Mouse (Mus musculus) midbrain, embryonic 16.5 days (tissue): ENCODE data around the gene Ppp1r2. TPM values are rescaled to one million over a fixed set of nuclear protein-coding genes. Genes with fewer than 3 reads are reported as not detected.

Experiments
- ATAC-seq: fragments of 200-750 bp; cut with Nextera tagmentation; 2 replicates; pipeline ENCODE4 v1.8.0; 2017; ENCODE audit warnings: moderate TSS enrichment
- H3K27ac ChIP-seq: fragments of 300-500 bp; sonication (generic); 2 replicates; pipeline ENCODE4 v1.5.1; 2014; ENCODE audit warnings: mild to moderate bottlenecking, low read length, mixed read lengths
- H3K27me3 ChIP-seq: fragments of 300-500 bp; sonication (generic); 2 replicates; pipeline ENCODE4 v1.6.1; 2014; ENCODE audit warnings: low read depth, low read length, mixed read lengths; ENCODE audit not compliant: control insufficient read depth, insufficient read depth
- H3K36me3 ChIP-seq: fragments of 300-500 bp; sonication (generic); 2 replicates; pipeline ENCODE4 v1.6.1; 2014; ENCODE audit warnings: mild to moderate bottlenecking, low read length, moderate library complexity, mixed read lengths; ENCODE audit not compliant: control insufficient read depth, insufficient read depth
- H3K4me1 ChIP-seq: fragments of 300-500 bp; sonication (generic); 2 replicates; pipeline ENCODE4 v1.6.1; 2014; ENCODE audit warnings: mild to moderate bottlenecking, low read length, mixed read lengths; ENCODE audit not compliant: control insufficient read depth, insufficient read depth
- H3K4me2 ChIP-seq: fragments of 300-500 bp; sonication (generic); 2 replicates; pipeline ENCODE4 v1.6.1; 2014; ENCODE audit warnings: mild to moderate bottlenecking, low read length, mixed read lengths
- H3K4me3 ChIP-seq: fragments of 300-500 bp; sonication (generic); 2 replicates; pipeline ENCODE4 v1.5.1; 2014; ENCODE audit warnings: low read depth, mild to moderate bottlenecking, low read length, moderate library complexity, mixed read lengths
- H3K9ac ChIP-seq: fragments of 300-500 bp; sonication (generic); 2 replicates; pipeline ENCODE4 v1.6.1; 2014; ENCODE audit warnings: low read depth, low read length, mixed read lengths
- H3K9me3 ChIP-seq: fragments of 300-500 bp; sonication (generic); replicated peaks from 2 replicates; pipeline ENCODE4 v1.6.1; 2014; ENCODE audit warnings: mild to moderate bottlenecking, low read length, mixed read lengths; ENCODE audit not compliant: control insufficient read depth, poor library complexity, severe bottlenecking
- WGBS: fragments of 180-500 bp; shearing (Covaris S2); extraction: QIAGEN DNeasy Blood & Tissue Kit; methylation state at CpG from one replicate; pipeline ENCODE4 v1.1.7; 2014; 5-methylcytosine and 5-hydroxymethylcytosine counted together
- polyA plus RNA-seq: library from polyadenylated mRNA; unstranded; fragments of >200 nt; fragmentation: Nextera tagmentation; extraction: Ambion mirVana; gene quantifications from 2 replicates; pipeline ENCODE4 v1.2.1, GENCODE M21; 2015

The Ppp1r2 gene
- polyA plus RNA-seq, 1 experiment from 2014 or later = 90.3 TPM

DNA sequence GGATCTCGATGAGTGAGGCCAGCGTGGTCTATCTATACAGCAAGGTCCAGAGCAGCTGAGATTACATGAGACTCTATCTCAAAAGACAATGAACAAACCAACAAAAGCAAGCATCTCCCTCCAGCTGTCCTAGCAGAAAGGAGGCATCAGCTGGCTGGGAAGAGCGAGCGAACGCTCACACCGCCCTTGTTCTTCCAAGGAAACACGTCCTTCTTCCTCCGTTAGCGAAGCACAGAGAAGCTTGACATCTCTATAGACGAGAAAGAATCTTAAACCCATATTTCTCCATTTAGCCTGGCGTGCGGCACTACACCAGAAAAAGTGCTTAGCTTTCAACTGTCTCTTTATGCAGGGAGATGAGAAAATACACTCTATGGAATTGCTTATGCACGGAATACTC, 26.4 kb downstream of the Ppp1r2 start:
- Histone ChIP-seq H3K27ac (no peak overlapping the region), H3K9ac (no peak overlapping the region), H3K9me3 (no peaks in the 10 kb centered on the region), H3K4me1 (no peaks in the 10 kb centered on the region), H3K27me3 (no peaks in the 10 kb centered on the region), H3K4me2 (no peak overlapping the region), H3K4me3 (no peak overlapping the region), H3K36me3 (0 out of 2 replicates have a peak, but pooled peaks cover 2% of the 10 kb centered on the region)
- no peak for ATAC-seq
- 79% methylated on average over 13 of the region's 13 CpGs for WGBS

- WGBS = 88% methylated on average over 7 of the region's 7 CpGs
- Histone ChIP-seq H3K9me3 (no peaks in the 10 kb centered on the region), H3K4me1 (no peaks in the 10 kb centered on the region), H3K4me3 (no peak overlapping the region), H3K36me3 (0 out of 2 replicates have a peak, but pooled peaks cover 2% of the 10 kb centered on the region), H3K9ac (no peak overlapping the region), H3K27ac (no peak overlapping the region), H3K4me2 (no peak overlapping the region), H3K27me3 (no peaks in the 10 kb centered on the region)
- ATAC-seq = no peak
These were observed 27.6 kb downstream of the Ppp1r2 start for GRCm38 (mm10) chr16:31247442-31247841.

GRCm38 (mm10) chr16:31244053-31244452, 31.0 kb downstream of the Ppp1r2 start:
- 81% methylated on average over 3 of the region's 3 CpGs for WGBS
- Histone ChIP-seq H3K4me2 (no peak overlapping the region), H3K4me1 (no peaks in the 10 kb centered on the region), H3K27ac (no peak overlapping the region), H3K4me3 (no peak overlapping the region), H3K9ac (no peak overlapping the region), H3K9me3 (no peaks in the 10 kb centered on the region), H3K36me3 (no peaks in the 10 kb centered on the region), H3K27me3 (no peaks in the 10 kb centered on the region)
- ATAC-seq = no peak

GRCm38 (mm10) chr16:31241433-31241832, 33.6 kb downstream of the Ppp1r2 start:
- no peak for ATAC-seq
- Histone ChIP-seq H3K4me3 (no peak overlapping the region), H3K4me2 (no peak overlapping the region), H3K27ac (no peak overlapping the region), H3K36me3 (no peaks in the 10 kb centered on the region), H3K9me3 (no peaks in the 10 kb centered on the region), H3K4me1 (no peaks in the 10 kb centered on the region), H3K9ac (no peak overlapping the region), H3K27me3 (no peaks in the 10 kb centered on the region)
- 82% methylated on average over 9 of the region's 9 CpGs for WGBS

DNA sequence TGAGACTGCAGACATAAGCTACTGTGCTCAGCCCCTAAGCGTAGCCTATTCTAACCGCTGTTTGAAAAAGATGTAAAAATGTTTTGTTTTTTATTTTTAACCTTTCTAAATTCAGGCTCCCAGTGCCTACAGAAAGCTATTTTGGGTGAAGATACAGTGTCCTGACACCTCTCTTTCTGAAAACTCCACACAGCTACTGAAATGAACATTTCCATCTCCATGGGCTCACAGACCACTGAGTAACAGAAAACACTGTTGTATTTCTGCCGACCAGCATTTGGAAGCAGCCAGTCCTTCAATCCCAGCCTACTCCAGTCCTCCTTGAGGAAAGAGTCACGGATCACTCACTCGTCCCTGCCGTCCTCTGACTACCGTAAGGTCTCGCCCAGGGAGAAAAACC, 34.5 kb downstream of the Ppp1r2 start:
- H3K4me3 ChIP-seq = no peak overlapping the region
- no peak overlapping the region for H3K4me2 ChIP-seq
- H3K9ac ChIP-seq = no peak overlapping the region
- no peaks in the 10 kb centered on the region for H3K9me3 ChIP-seq
- H3K27ac ChIP-seq = no peak overlapping the region
- no peak for ATAC-seq
- H3K4me1 ChIP-seq = peaks cover 2% of the 10 kb centered on the region; the same call in 1 of the 2 replicates
- 91% methylated on average over 8 of the region's 8 CpGs for WGBS
- H3K36me3 ChIP-seq = no peaks in the 10 kb centered on the region
- no peaks in the 10 kb centered on the region for H3K27me3 ChIP-seq

DNA sequence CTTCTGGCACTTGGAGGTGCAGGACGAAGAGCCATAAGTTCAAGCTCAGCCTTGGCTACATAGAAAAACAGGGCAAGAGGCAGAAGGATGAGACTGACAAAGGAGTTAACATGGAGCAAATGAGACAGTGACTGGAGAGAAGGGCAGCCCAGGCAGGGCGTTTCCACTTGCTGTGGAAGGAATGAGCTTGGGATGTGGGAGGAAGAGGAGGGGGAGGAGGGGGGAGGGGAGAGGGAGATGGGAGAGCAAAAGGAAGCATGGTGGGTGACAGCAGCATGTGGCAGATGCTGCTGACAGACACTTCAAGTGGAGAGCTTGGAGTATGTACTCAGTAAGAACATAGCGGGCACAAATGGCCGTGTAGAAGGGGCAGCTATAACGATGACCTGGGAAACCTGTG, 36.8 kb downstream of the Ppp1r2 start:
- no peak overlapping the region for H3K9ac ChIP-seq
- peaks cover 9% of the 10 kb centered on the region for H3K4me1 ChIP-seq
- no peaks in the 10 kb centered on the region for H3K36me3 ChIP-seq
- no peak overlapping the region for H3K4me3 ChIP-seq
- H3K9me3 ChIP-seq = no peaks in the 10 kb centered on the region
- ATAC-seq = no peak
- no peaks in the 10 kb centered on the region for H3K27me3 ChIP-seq
- WGBS = 81% methylated on average over 5 of the region's 5 CpGs
- H3K4me2 ChIP-seq = no peak overlapping the region
- no peak overlapping the region for H3K27ac ChIP-seq

GRCm38 (mm10) chr16:31235457-31236310, 39.4 kb downstream of the Ppp1r2 start:
- no peak overlapping the region for H3K4me2 ChIP-seq
- ATAC-seq = no peak

DNA sequence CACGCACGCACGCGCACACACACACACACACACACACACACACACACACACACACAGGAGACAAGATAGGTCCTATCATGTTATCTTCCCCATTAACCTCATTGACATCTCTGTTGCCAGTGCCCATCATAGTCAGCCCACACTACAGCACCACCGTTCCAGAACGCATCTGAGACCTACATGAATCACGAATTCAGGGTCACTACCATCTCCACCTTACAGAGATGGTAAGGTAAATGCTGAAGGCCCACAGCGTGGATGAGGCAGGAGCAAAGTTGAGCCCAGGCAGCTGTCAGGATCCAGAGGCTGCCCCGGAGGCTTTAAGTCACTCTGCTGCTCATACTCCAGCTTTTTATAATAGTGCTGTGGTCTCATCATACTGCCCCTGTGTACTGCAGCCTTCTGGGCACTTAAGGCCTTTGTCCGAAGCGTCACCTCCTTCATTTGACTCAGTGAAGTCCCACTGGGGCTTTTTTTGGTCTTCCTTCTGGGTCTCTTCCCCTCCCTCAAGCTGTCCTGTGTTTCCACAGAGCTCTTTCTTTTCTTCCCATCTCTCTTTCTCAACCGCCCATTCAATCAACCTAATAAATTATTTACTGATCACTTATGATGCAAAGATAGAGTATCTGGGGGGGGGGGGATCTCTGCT, 40.1 kb downstream of the Ppp1r2 start:
- 79% methylated on average over 12 of the region's 12 CpGs for WGBS
- Histone ChIP-seq H3K36me3 (no peaks in the 10 kb centered on the region), H3K27ac (no peak overlapping the region), H3K9ac (no peak overlapping the region), H3K9me3 (no peaks in the 10 kb centered on the region), H3K27me3 (no peaks in the 10 kb centered on the region), H3K4me1 (peaks cover 9% of the 10 kb centered on the region), H3K4me2 (no peak overlapping the region), H3K4me3 (no peak overlapping the region)
- ATAC-seq = no peak

More at GRCm38 (mm10) chr16:31235457-31236310, 39.4 kb downstream of the Ppp1r2 start:
- Histone ChIP-seq H3K27me3 (no peaks in the 10 kb centered on the region), H3K27ac (no peak overlapping the region), H3K4me3 (no peak overlapping the region), H3K9me3 (no peaks in the 10 kb centered on the region), H3K9ac (no peak overlapping the region), H3K4me1 (peaks cover 9% of the 10 kb centered on the region), H3K36me3 (no peaks in the 10 kb centered on the region)
- 31% methylated on average over 17 of the region's 18 CpGs for WGBS

GRCm38 (mm10) chr16:31234356-31234755, 40.7 kb downstream of the Ppp1r2 start:
- Histone ChIP-seq H3K36me3 (no peaks in the 10 kb centered on the region), H3K4me2 (no peak overlapping the region), H3K27me3 (no peaks in the 10 kb centered on the region), H3K4me1 (peaks cover 9% of the 10 kb centered on the region), H3K9ac (no peak overlapping the region), H3K27ac (no peak overlapping the region), H3K4me3 (no peak overlapping the region), H3K9me3 (no peaks in the 10 kb centered on the region)
- WGBS = 40% methylated on average over 3 of the region's 3 CpGs
- ATAC-seq = no peak
